Mouse (Mus musculus) liver, adult 2 months (tissue): ENCODE data around the gene Dcun1d3.

Source experiments
- CTCF ChIP-seq: fragments of 200-500 bp; IDR thresholded peaks from 2 replicates; pipeline ENCODE4 v1.5.1; 2011; ENCODE audit warnings: low read depth, low read length, control low read depth
- POLR2A ChIP-seq: fragments of 200-500 bp; IDR thresholded peaks from 2 replicates; pipeline ENCODE4 v1.6.1; 2011; ENCODE audit warnings: low read length, control low read depth; ENCODE audit not compliant: insufficient read depth; ENCODE audit errors: extremely low read depth

DNA sequence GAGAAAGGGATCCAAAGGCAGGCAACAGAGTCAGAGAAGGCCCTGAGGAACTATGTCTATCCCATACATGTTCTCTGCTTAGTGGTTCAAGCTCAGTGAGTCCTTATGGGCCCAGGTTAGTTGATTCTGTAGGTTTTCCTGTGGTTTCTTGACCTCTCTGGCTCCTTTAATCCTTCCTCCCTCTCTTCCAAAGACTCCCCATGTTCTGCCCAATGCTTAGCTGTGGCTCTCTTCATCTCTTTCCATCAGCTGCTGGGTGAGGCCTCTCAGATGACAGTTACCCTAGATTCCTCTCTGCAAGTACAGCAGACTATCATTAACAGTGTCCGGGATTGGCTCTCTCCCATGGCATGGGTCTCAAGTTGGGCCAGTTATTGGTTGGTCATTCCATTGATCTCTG lies 60.7 kb downstream of the Dcun1d3 start:
- TF ChIP-seq CTCF (no peak), POLR2A (no peak)
